Mouse (Mus musculus): ENCODE data around the gene Gm21994. TPM values are rescaled to one million over a fixed set of nuclear protein-coding genes. Genes with fewer than 3 reads are reported as not detected.
"Not testable (repeated sequence)": the region's sequence is repeated elsewhere in the genome, so short reads cannot be mapped to it uniquely, and the experiment has no call there.

The Gm21994 gene
- polyA plus RNA-seq (2011; ENCODE audit: insufficient read depth, insufficient read length, low replicate concordance, missing spikeins) = 2.1 TPM in 1 of 2 replicates, not detected in the other

DNA sequence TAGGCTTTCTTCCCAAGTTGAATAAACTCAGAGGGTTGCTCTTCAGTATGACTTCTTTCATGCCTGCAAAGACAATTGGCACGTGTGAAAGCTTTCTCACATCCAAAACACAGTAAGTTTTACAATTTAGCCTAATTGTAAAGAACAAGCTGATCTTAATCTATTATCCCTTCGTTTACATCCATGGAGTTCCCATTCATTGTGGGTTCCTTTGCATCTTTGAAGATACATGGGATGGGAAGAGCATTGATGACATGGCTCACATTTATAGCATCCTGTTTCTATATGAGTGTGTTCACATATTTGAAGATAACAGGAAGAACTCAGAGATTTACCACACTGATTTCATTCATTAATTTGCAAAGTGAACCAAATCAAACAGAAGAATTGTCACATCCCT, at the start of gene Gm21994:
Gene Gm21994, minus strand, starts transcription at position 101 of the 400 bp plus-strand sequence.
- H3K4me1 ChIP-seq (ENCODE audit: control insufficient read depth, insufficient read depth, low read length); H3K27ac ChIP-seq (ENCODE audit: control insufficient read depth, insufficient read depth, low read depth, low read length, poor library complexity); H3K4me3 ChIP-seq (replicated peaks; ENCODE audit: control insufficient read depth, low read depth, low read length): not testable (repeated sequence)
- 51% methylated on average over 2 of the region's 2 CpGs for WGBS

DNA sequence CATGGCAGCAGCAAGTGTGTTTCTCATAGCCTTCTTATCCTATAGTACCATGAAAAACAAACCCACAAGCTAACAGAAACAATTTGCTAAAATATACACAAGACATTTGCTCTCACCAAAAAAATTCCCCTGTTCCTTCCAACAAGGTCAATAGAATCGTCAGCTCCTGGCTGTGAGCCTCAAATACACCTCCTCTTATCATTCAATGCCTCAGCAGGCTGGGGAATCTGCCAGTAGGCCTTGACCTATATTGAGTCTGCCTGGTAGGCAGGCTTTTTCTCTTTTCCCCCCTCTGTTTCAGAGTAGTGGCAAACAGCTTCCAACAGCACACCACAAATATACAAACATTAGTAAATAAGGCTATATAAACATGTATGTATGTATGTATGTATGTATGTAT, 43.7 kb upstream of the Gm21994 start:
- TF ChIP-seq CTCF (IDR thresholded peaks at IDR 0.05; ENCODE audit: control insufficient read depth, insufficient read depth, low read length) (no peak), POLR2A (IDR thresholded peaks at IDR 0.05; ENCODE audit: borderline replicate concordance, control insufficient read depth, low read depth, low read length) (no peak)
- no peak overlapping the region for H3K27ac ChIP-seq (ENCODE audit: control insufficient read depth, insufficient read depth, low read depth, low read length, poor library complexity)
- 47% methylated on average over 1 of the region's 1 CpGs for WGBS
- no peak overlapping the region for H3K4me3 ChIP-seq (replicated peaks; ENCODE audit: control insufficient read depth, low read depth, low read length)
- H3K4me1 ChIP-seq (ENCODE audit: control insufficient read depth, insufficient read depth, low read length) = no peaks in the 10 kb centered on the region

DNA sequence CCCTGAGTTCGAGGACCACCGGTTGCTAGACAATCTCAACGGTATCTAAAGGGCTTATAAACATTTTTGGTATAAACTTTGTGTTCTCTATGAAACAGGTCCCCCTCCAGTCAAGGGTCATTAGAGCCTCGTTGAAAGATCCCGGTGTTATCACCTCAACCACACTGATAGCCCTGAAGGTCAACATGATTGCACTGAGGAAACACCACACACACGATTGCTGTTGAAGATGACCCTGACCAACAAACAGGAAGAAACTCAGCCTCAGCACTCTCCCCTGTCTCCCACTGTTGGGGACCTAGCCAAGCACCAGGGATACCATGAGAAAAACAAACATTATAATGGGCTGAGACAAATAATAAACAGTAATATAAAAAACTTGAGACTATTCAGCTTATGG, 38.3 kb upstream of the Gm21994 start:
- 68% methylated on average over 6 of the region's 6 CpGs for WGBS
- H3K27ac ChIP-seq (ENCODE audit: control insufficient read depth, insufficient read depth, low read depth, low read length, poor library complexity) = no peak overlapping the region
- no peaks in the 10 kb centered on the region for H3K4me1 ChIP-seq (ENCODE audit: control insufficient read depth, insufficient read depth, low read length)
- TF ChIP-seq CTCF (IDR thresholded peaks at IDR 0.05; ENCODE audit: control insufficient read depth, insufficient read depth, low read length) = no peak
- no peak for TF ChIP-seq POLR2A (IDR thresholded peaks at IDR 0.05; ENCODE audit: borderline replicate concordance, control insufficient read depth, low read depth, low read length)
- no peak overlapping the region for H3K4me3 ChIP-seq (replicated peaks; ENCODE audit: control insufficient read depth, low read depth, low read length)

DNA sequence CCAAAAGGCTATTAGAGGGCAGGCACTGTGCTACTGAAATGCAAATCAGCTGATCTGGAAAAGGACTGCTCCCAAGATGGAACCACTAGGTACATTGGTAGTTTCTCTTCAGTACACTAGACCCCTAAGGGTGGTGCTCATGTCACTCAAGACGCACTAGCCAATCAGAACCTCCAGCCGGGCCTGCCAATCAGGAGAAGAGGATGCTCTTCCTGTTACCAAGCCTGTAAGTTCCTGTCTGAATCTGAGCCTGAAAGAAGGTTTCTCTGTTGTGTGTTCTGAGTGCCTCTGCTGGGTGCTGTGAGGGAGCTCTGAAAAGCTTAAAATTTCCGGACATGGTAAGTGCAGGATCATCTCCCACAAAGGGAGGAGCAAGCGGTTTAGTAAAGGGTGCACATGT, 1.9 kb upstream of the Gm21994 start, which contains the start of gene Gm14124:
Gene Gm14124, plus strand, starts transcription at position 227 of the 400 bp plus-strand sequence.
- not testable (repeated sequence) for H3K27ac ChIP-seq (ENCODE audit: control insufficient read depth, insufficient read depth, low read depth, low read length, poor library complexity); H3K4me1 ChIP-seq (ENCODE audit: control insufficient read depth, insufficient read depth, low read length); H3K4me3 ChIP-seq (replicated peaks; ENCODE audit: control insufficient read depth, low read depth, low read length)
- 70% methylated on average over 4 of the region's 4 CpGs for WGBS

DNA sequence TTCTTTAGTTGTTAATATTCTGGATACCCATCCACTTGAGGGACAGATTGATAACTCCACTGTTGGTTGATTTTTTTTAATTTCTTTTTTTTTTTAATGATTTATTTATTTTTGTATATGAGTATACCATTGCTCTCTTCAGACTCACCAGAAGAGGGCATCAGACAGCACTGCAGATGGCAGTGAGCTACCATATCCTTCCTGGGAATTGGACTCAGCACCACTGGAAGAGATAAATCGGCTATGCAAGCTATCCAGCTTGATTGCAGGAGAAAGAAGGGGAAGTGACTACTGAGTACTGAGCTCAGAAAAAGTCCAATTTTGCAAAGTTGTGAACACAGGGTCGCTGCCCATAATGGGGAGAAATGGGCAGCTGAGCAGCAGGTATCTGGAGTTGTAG, 1.5 kb upstream of the Gm21994 start:
- H3K27ac ChIP-seq (ENCODE audit: control insufficient read depth, insufficient read depth, low read depth, low read length, poor library complexity); H3K4me1 ChIP-seq (ENCODE audit: control insufficient read depth, insufficient read depth, low read length); H3K4me3 ChIP-seq (replicated peaks; ENCODE audit: control insufficient read depth, low read depth, low read length): not testable (repeated sequence)
- 64% methylated on average over 2 of the region's 2 CpGs for WGBS

DNA sequence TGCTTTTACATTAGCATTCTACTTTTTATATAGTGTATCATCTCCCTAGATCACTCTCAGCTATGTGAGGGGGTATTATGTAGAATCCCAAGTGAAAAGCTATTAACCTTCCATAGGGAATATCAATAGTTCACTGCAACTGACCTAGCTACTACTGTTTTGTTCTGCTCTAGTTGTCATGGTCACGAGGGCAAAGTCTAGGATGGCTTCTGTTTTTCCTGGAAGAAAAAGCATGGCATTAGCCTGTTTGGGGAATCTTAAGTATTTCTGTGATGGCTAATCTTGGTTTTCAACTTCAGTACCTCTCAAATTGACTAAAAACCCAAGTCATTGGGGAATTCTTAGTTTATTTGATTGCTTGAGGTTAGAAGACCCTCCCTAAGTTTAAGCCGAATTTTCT, 12.2 kb downstream of the Gm21994 start:
- no peak for TF ChIP-seq POLR2A (IDR thresholded peaks at IDR 0.05; ENCODE audit: borderline replicate concordance, control insufficient read depth, low read depth, low read length)
- no peak for TF ChIP-seq CTCF (IDR thresholded peaks at IDR 0.05; ENCODE audit: control insufficient read depth, insufficient read depth, low read length)
- 78% methylated on average over 2 of the region's 2 CpGs for WGBS

DNA sequence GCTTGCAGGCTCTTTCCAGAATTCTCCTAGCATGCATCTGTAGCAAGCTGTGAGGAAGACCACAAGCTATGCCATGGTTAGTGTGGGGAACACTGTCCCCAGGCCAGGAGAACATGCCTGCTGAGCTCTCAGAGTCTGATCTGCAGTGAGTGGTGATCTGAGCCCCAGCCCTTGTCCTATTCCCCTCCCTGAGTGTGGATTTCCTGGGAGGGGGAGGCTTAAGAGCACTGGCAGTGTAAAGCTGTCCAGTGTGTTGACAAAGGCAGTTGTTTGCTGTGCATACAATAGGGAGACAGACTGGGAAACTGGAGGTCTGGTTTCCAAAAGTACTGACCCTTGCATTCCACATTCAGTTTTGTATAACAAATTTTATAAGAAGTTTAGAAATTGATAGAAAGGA, 32.1 kb downstream of the Gm21994 start:
- not testable (repeated sequence) for H3K27ac ChIP-seq (ENCODE audit: control insufficient read depth, insufficient read depth, low read depth, low read length, poor library complexity); H3K4me3 ChIP-seq (replicated peaks; ENCODE audit: control insufficient read depth, low read depth, low read length); H3K4me1 ChIP-seq (ENCODE audit: control insufficient read depth, insufficient read depth, low read length)

More for the DNA sequence above, 12.2 kb downstream of the Gm21994 start:
- Histone ChIP-seq H3K4me1 (ENCODE audit: control insufficient read depth, insufficient read depth, low read length) (no peaks in the 10 kb centered on the region), H3K27ac (ENCODE audit: control insufficient read depth, insufficient read depth, low read depth, low read length, poor library complexity) (no peak overlapping the region), H3K4me3 (replicated peaks; ENCODE audit: control insufficient read depth, low read depth, low read length) (no peak overlapping the region)

DNA sequence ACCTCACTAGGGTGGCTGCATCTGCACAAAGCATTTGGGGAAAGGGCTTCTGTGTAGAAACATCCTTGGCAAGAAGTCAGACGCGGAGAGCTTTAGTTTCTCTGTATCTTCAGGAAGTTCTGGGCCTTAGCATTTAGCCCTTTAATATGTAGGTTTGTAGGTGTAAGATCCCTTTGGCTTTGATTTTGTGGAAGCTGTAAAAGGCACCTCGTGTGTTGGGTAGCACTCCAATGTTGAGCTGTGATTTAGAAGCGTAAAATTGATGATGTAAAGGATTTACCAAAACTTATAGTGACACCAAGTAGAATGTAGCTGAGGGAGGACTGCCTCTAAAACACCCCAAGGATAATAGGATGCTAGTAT, 37.0 kb downstream of the Gm21994 start:
- 23% methylated on average over 4 of the region's 4 CpGs for WGBS
- H3K27ac ChIP-seq (ENCODE audit: control insufficient read depth, insufficient read depth, low read depth, low read length, poor library complexity); H3K4me1 ChIP-seq (ENCODE audit: control insufficient read depth, insufficient read depth, low read length); H3K4me3 ChIP-seq (replicated peaks; ENCODE audit: control insufficient read depth, low read depth, low read length): not testable (repeated sequence)

DNA sequence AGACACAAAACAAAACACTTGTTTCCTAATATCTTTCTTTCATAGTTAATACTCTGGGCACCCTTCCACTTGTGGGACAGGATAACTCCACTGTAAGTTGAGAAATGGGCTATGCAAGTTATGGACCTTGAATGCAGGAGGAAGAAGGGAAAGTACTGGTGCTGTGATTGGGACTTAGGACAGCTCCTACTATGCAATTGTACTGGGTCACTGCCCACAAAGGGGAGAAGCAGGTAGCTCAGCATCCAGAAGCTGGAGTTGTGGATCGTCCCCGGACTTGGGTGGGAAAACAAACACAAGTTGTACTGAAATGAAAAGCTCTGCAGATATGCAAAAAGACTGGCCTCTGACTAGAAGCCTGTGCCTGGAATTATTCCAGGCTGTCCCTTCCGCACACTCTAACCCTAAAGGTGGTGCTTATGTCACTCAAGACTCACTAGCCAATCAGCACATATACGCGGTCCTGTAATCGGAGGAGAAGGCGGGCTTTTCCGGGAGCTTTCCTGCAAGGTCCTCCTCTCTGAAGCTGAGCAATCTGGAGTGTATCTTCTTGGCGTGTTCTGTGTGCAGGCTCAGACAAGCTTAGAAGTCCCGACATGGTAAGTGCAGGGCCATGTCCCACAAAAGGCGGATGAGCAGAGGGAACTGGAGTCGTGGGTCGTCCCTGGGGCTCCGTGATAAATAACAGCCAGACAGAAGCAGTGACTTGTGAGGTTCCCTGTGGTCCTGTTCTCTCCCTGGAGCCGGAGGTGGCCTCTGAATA, 37.6 kb downstream of the Gm21994 start, which contains the start of gene Zfp937:
Gene Zfp937, plus strand, starts transcription at position 474 of the 763 bp plus-strand sequence.
- H3K4me1 ChIP-seq (ENCODE audit: control insufficient read depth, insufficient read depth, low read length); H3K27ac ChIP-seq (ENCODE audit: control insufficient read depth, insufficient read depth, low read depth, low read length, poor library complexity); H3K4me3 ChIP-seq (replicated peaks; ENCODE audit: control insufficient read depth, low read depth, low read length): not testable (repeated sequence)
- WGBS = 4% methylated on average over 15 of the region's 15 CpGs

Other genes with a start within 250 kb of the Gm21994 start
- 3.1 and 8.3 TPM in 2 replicates for gene Zfp120, start 118.9 kb downstream of the Gm21994 start, polyA plus RNA-seq (2011; ENCODE audit: insufficient read depth, insufficient read length, low replicate concordance, missing spikeins)
- not detected in 2 replicates for gene Gm10770, start 75.9 kb downstream of the Gm21994 start, polyA plus RNA-seq (2011; ENCODE audit: insufficient read depth, insufficient read length, low replicate concordance, missing spikeins)
- not detected in 2 replicates for gene Gm14139, start 73.8 kb downstream of the Gm21994 start, polyA plus RNA-seq (2011; ENCODE audit: insufficient read depth, insufficient read length, low replicate concordance, missing spikeins)
- 0.57 TPM in 2 replicates for gene Zfp937, start 37.5 kb downstream of the Gm21994 start, polyA plus RNA-seq (2011; ENCODE audit: insufficient read depth, insufficient read length, low replicate concordance, missing spikeins)
- gene Gm14124, start 1.9 kb upstream of the Gm21994 start, polyA plus RNA-seq (2011; ENCODE audit: insufficient read depth, insufficient read length, low replicate concordance, missing spikeins) = 0.67 TPM in 1 of 2 replicates, not detected in the other
- gene Gm10130, start 68.1 kb upstream of the Gm21994 start, polyA plus RNA-seq (2011; ENCODE audit: insufficient read depth, insufficient read length, low replicate concordance, missing spikeins) = not detected in 2 replicates
- gene 3300002I08Rik, start 107.2 kb upstream of the Gm21994 start, polyA plus RNA-seq (2011; ENCODE audit: insufficient read depth, insufficient read length, low replicate concordance, missing spikeins) = not detected in 2 replicates
- gene Zfp442, start 195.9 kb upstream of the Gm21994 start, polyA plus RNA-seq (2011; ENCODE audit: insufficient read depth, insufficient read length, low replicate concordance, missing spikeins) = 0.97 TPM in 1 of 2 replicates, not detected in the other
- not detected in 2 replicates for gene Zfp345, start 229.5 kb upstream of the Gm21994 start, polyA plus RNA-seq (2011; ENCODE audit: insufficient read depth, insufficient read length, low replicate concordance, missing spikeins)

Measured in bone marrow, adult 2 months (tissue).